Mouse (Mus musculus): ENCODE data around the gene Commd1.

Gene Commd1

DNA sequence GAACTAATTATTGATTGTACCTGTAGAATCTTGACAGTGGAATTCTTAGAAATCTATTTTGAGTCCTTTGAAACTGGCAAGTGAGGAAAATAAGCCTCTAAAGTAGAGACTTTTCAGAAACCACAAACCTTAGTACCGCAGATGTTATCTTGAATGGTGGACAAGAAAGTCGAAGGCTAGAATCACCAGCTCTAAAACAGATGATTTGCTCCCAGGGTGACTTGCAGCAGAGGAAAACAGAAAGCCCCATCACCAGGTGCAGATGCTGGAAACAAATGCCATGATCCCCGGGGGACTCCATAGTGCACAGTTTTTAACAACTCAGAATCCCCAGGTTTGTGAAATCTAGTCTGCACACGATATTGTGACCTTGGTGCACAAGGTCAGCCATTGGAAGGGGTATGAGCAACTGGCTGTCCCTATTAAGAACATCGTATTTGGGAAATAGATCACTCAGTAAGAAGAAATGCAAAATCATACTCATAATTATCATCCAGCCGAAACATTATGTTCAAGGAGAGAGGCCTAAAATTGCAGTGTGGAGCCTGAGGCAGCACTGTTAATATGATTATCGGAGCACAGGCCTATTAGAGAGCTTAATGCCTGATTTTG lies 116.4 kb downstream of the Commd1 start:
- Histone ChIP-seq H3K4me3 (replicated peaks; ENCODE audit: low read length) (no peak overlapping the region), H3K9me3 (ENCODE audit: low read length) (no peaks in the 10 kb centered on the region), H3K36me3 (ENCODE audit: insufficient read depth, low read length) (no peaks in the 10 kb centered on the region), H3K4me1 (replicated peaks; ENCODE audit: low read depth, low read length) (peaks cover 45% of the 10 kb centered on the region), H3K27me3 (ENCODE audit: insufficient read depth, low read length) (no peaks in the 10 kb centered on the region)
- no peak for TF ChIP-seq POU5F1 (IDR thresholded peaks at IDR 0.05; ENCODE audit: borderline replicate concordance, low read length)
- no peak for TF ChIP-seq NANOG (IDR thresholded peaks at IDR 0.05; ENCODE audit: borderline replicate concordance, low read length)
- TF ChIP-seq CTCF (conservative IDR thresholded peaks at IDR 0.05; ENCODE audit: low read length) = no peak

DNA sequence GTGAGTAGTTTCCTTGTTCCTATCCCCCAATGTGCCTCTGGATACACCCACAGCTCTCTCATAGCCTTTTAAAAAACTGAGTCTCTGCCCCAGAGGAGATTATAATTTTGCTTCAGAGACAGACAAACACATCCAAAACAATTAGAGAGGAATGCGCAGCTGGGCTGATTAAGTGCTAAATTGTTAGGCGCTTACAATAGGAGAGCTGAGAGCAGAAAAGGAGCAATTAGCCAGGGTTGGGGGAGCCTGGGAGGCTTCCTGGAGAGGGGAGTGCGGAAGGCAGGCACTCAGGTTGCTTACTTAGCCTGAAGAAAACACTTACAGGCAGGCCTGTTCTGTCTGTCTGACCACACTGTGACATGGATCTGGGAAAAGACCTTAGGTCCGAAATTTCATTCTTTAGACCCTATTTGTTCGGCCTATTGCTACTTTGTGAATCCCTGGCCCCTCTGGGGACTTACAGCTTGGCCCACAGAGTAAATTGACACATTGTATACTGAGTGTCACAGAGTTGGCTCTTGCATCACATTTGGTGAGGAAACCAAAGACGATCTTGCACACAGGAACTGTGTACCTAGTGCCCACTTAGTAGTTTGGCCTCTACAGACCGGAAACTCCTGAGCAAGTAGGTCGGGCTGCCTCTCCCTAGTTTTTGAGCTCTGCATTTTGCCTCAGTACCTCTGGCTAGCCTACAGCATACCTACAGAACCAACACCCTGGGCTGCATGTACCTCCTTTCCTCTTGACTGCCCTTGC lies 117.7 kb downstream of the Commd1 start:
- no peaks in the 10 kb centered on the region for H3K27me3 ChIP-seq (ENCODE audit: insufficient read depth, low read length)
- no peaks in the 10 kb centered on the region for H3K36me3 ChIP-seq (ENCODE audit: insufficient read depth, low read length)
- H3K9me3 ChIP-seq (ENCODE audit: low read length) = no peaks in the 10 kb centered on the region
- no peak overlapping the region for H3K4me3 ChIP-seq (replicated peaks; ENCODE audit: low read length)
- TF ChIP-seq NANOG (IDR thresholded peaks at IDR 0.05; ENCODE audit: borderline replicate concordance, low read length) (0 out of 2 replicates have a peak, but pooled peaks have one; percentile 19), POU5F1 (IDR thresholded peaks at IDR 0.05; ENCODE audit: borderline replicate concordance, low read length) (no peak)
- H3K4me1 ChIP-seq (replicated peaks; ENCODE audit: low read depth, low read length) = peaks cover 48% of the 10 kb centered on the region

DNA sequence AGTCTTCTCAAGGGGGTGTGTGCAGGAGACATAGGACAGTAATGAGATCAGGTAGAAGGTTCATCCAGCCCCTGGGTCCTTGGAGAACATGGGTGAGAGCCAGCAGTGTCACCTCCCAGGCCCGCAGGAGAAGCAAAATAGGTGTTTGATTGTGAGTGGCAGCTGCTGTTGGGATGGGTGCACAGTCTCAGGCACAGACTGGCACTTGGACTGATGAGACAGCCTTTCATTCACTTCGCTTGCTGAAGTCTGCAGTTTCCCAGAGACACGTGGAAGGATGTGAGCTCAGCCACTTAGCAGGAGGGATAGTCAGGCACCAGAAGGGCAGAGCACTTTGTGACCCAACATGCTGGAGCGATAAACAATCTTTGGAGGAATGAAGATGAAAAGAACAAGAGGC lies 118.6 kb downstream of the Commd1 start:
- no peaks in the 10 kb centered on the region for H3K27me3 ChIP-seq (ENCODE audit: insufficient read depth, low read length)
- no peaks in the 10 kb centered on the region for H3K9me3 ChIP-seq (ENCODE audit: low read length)
- peaks cover 47% of the 10 kb centered on the region for H3K4me1 ChIP-seq (replicated peaks; ENCODE audit: low read depth, low read length)
- TF ChIP-seq POU5F1 (IDR thresholded peaks at IDR 0.05; ENCODE audit: borderline replicate concordance, low read length) = no peak
- TF ChIP-seq CTCF (conservative IDR thresholded peaks at IDR 0.05; ENCODE audit: low read length) = no peak
- no peak for TF ChIP-seq NANOG (IDR thresholded peaks at IDR 0.05; ENCODE audit: borderline replicate concordance, low read length)
- H3K36me3 ChIP-seq (ENCODE audit: insufficient read depth, low read length) = no peaks in the 10 kb centered on the region
- no peak overlapping the region for H3K4me3 ChIP-seq (replicated peaks; ENCODE audit: low read length)

DNA sequence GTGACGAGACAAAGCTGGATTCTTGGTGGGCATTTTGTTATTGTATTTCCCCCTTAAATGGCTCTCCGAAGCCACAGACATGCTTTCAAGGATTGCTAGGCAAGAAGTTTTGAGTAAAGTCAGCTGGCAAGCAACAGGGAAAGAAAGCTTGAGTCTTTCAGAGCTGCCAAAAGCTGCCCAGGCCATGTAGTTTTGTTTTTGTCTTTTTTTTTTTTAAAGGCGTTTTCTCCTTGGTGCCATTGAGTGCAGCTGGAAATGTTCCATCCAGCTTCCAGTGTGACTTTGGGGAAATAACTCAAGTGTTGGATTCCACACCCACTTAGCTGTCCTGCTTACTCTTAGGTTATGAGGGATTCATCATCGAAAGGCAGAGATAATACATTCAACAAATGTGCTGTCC lies 120.9 kb downstream of the Commd1 start:
- Histone ChIP-seq H3K4me3 (replicated peaks; ENCODE audit: low read length) (peak overlapping the region; percentile 96), H3K9me3 (ENCODE audit: low read length) (no peaks in the 10 kb centered on the region), H3K27me3 (ENCODE audit: insufficient read depth, low read length) (no peaks in the 10 kb centered on the region), H3K4me1 (replicated peaks; ENCODE audit: low read depth, low read length) (peaks cover 62% of the 10 kb centered on the region), H3K36me3 (ENCODE audit: insufficient read depth, low read length) (peaks cover 4% of the 10 kb centered on the region; the same call in 1 of the 2 replicates)
- no peak for TF ChIP-seq CTCF (conservative IDR thresholded peaks at IDR 0.05; ENCODE audit: low read length)
- no peak for TF ChIP-seq NANOG (IDR thresholded peaks at IDR 0.05; ENCODE audit: borderline replicate concordance, low read length)
- TF ChIP-seq POU5F1 (IDR thresholded peaks at IDR 0.05; ENCODE audit: borderline replicate concordance, low read length) = no peak

DNA sequence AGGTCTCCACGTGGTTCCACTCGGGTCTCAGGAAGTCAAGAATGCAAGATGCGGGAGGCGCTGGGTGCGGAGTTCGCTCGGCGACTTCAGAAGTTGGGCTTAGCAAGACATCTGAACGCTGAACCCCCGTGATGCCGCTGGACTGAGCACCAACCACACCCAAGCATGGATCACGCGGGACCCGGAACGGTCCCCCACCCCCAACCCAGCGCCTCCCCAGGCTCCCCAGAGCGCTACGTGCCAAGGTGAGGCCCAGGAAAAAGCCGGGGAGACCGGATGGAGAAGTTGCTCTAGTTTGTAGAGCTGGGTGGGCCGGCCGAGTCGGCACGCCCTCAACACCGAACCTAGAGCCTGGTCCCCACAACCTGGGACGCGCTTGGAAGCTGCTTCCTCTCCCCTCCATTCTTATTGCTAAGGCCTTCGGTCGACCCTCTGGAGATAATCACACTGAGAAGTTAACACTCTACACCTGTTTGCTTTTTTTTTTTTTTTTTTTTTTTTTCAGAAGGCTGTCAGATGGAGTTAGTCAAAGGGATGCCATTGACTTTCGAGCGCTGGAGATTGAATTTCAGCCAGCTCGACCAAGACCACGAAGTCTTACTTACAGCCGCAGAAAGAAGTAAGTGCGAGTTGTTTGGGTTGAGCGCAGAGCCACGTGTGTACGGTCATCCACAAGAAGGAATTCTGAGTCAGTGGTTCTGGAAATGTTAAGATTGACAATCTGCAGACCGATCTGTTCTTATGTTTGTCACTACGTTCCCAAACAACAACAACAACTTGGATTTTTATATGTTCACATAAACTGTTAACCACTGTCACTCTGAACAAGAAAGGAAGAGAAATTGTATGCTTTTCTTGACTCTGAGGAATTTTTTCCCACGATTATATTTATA lies 121.6 kb downstream of the Commd1 start, which contains the start of gene B3gnt2:
Gene B3gnt2, minus strand, starts transcription at position 627 of the 893 bp plus-strand sequence.
- TF ChIP-seq CTCF (conservative IDR thresholded peaks at IDR 0.05; ENCODE audit: low read length) (no peak), POU5F1 (IDR thresholded peaks at IDR 0.05; ENCODE audit: borderline replicate concordance, low read length) (no peak)
- Histone ChIP-seq H3K4me1 (replicated peaks; ENCODE audit: low read depth, low read length) (peaks cover 69% of the 10 kb centered on the region), H3K36me3 (ENCODE audit: insufficient read depth, low read length) (peaks cover 4% of the 10 kb centered on the region; the same call in 1 of the 2 replicates), H3K9me3 (ENCODE audit: low read length) (no peaks in the 10 kb centered on the region), H3K4me3 (replicated peaks; ENCODE audit: low read length) (peak within 1 kb of the TSS; percentile 96), H3K27me3 (ENCODE audit: insufficient read depth, low read length) (no peaks in the 10 kb centered on the region)

DNA sequence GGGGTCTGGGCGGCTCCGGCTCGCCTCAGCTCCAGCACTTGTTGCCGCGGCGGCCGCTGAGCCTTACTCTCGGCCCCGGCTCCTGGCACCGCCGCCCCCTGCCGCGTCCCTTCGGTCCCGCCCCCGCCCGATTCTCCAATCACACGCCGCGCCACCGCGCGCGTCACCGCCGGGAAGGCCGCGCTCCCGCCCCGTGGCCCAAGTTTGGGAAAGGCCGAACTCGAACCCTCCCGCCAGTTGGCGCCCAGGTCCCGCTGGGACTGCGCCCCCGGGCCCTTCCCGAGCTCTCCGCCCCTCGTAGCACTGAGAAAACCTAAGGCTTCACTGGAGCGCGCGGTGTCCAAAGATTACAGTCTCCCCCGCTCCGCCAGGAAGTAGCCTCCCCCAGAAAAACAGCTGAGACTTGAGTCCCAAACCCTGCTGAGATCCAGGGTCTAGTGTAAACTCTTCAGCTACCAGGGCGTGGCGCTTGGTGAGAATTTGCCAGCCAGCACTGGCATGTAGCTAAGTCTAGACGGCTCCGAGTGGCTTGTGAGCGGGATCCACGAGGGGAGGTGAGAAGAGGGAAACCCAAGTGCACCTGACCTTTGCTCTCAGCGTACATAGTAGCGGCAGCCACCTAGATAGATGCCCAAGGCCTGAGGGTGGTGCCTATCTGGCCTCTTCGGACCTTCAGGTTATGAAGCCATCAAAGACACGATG lies 122.4 kb downstream of the Commd1 start:
- Histone ChIP-seq H3K4me3 (replicated peaks; ENCODE audit: low read length) (peak overlapping the region; percentile 96), H3K27me3 (ENCODE audit: insufficient read depth, low read length) (no peaks in the 10 kb centered on the region), H3K36me3 (ENCODE audit: insufficient read depth, low read length) (peaks cover 6% of the 10 kb centered on the region; the same call in 1 of the 2 replicates), H3K4me1 (replicated peaks; ENCODE audit: low read depth, low read length) (peaks cover 73% of the 10 kb centered on the region), H3K9me3 (ENCODE audit: low read length) (no peaks in the 10 kb centered on the region)
- TF ChIP-seq NANOG (IDR thresholded peaks at IDR 0.05; ENCODE audit: borderline replicate concordance, low read length) = no peak
- no peak for TF ChIP-seq POU5F1 (IDR thresholded peaks at IDR 0.05; ENCODE audit: borderline replicate concordance, low read length)
- TF ChIP-seq CTCF (conservative IDR thresholded peaks at IDR 0.05; ENCODE audit: low read length) = no peak

DNA sequence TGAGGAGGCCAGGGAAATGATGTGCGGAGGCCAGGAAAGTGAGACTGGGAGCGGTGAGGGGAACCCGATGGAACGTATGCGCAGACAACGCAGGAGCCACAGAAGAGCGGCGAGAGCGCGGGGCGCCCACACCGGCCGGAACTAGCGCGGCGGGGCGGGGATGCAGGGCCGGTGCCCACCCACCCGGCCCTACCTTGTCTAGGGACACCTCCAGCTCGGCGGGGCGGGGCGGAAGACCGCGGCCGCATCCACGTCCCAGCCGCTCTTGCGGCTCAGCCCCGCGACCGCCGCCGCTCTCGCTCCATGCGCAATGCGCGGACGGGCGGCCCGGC lies 122.9 kb downstream of the Commd1 start:
- H3K4me1 ChIP-seq (replicated peaks; ENCODE audit: low read depth, low read length) = peaks cover 73% of the 10 kb centered on the region
- no peaks in the 10 kb centered on the region for H3K9me3 ChIP-seq (ENCODE audit: low read length)
- H3K27me3 ChIP-seq (ENCODE audit: insufficient read depth, low read length) = no peaks in the 10 kb centered on the region
- H3K4me3 ChIP-seq (replicated peaks; ENCODE audit: low read length) = peak overlapping the region; percentile 96
- no peak for TF ChIP-seq CTCF (conservative IDR thresholded peaks at IDR 0.05; ENCODE audit: low read length)
- TF ChIP-seq POU5F1 (IDR thresholded peaks at IDR 0.05; ENCODE audit: borderline replicate concordance, low read length) = no peak
- no peak for TF ChIP-seq NANOG (IDR thresholded peaks at IDR 0.05; ENCODE audit: borderline replicate concordance, low read length)
- peaks cover 11% of the 10 kb centered on the region for H3K36me3 ChIP-seq (ENCODE audit: insufficient read depth, low read length)
